In genomic region chr2:61967724-61968123, GRCm38 (mm10) we compare ENCODE assay signal across 10 mouse cellular contexts.
DNase-seq lines count a peak whose midpoint lies in the region; ATAC-seq and TF ChIP-seq lines count a peak whose summit lies in the region.
"Had no signal": no experiment of that assay in that cellular context is flagged by ENCODE, and none has a peak within 500 bp of the region (broad histone marks: within the 10 kb centered on the region; RNA-seq: fewer than 3 reads in every experiment).

No protein-coding gene starts in this region.

- no peaks in the 10 kb centered on the region for H3K79me2 ChIP-seq in liver, adult 2 months (ENCODE audit: control insufficient read depth, insufficient read depth, low read length)

- H3K27ac ChIP-seq in liver, adult 2 months (replicated peaks; ENCODE audit: insufficient read depth, low read depth, low read length) = no peak overlapping the region
- H3K27ac ChIP-seq in liver, embryonic 12.5 days = no peak overlapping the region
- H3K27ac ChIP-seq: heart, embryonic 13.5 days had no signal

- no peak for TF ChIP-seq POLR2A in liver, adult 2 months (IDR thresholded peaks at IDR 0.05; ENCODE audit: extremely low read depth, insufficient read depth, low read length)

- no peaks in the 10 kb centered on the region for H3K9me3 ChIP-seq in liver, embryonic 12.5 days (replicated peaks)
- H3K9me3 ChIP-seq: heart, embryonic 13.5 days had no signal

- no peak overlapping the region for H3K4me2 ChIP-seq in liver, embryonic 12.5 days
- H3K4me2 ChIP-seq: heart, embryonic 13.5 days had no signal

- H3K9ac ChIP-seq in liver, adult 2 months (ENCODE audit: low read depth, low read length) = no peak overlapping the region
- no peak overlapping the region for H3K9ac ChIP-seq in liver, embryonic 12.5 days
- H3K9ac ChIP-seq: heart, embryonic 13.5 days had no signal

- peak; percentile 16; the same call in 1 of the 2 replicates for TF ChIP-seq CTCF in liver, adult 2 months (IDR thresholded peaks at IDR 0.05; ENCODE audit: low read depth, low read length)

- H3K27me3 ChIP-seq in liver, adult 2 months (ENCODE audit: control insufficient read depth, insufficient read depth, low read length) = no peaks in the 10 kb centered on the region
- no peaks in the 10 kb centered on the region for H3K27me3 ChIP-seq in liver, embryonic 12.5 days (replicated peaks)
- H3K27me3 ChIP-seq: heart, embryonic 13.5 days had no signal

- no peak overlapping the region for H3K4me3 ChIP-seq in liver, adult 2 months (ENCODE audit: insufficient read depth, low read depth, low read length)
- H3K4me3 ChIP-seq in liver, embryonic 12.5 days = no peak overlapping the region
- H3K4me3 ChIP-seq: heart, embryonic 13.5 days had no signal

- ATAC-seq in liver, embryonic 12.5 days = no peak

- no peaks in the 10 kb centered on the region for H3K36me3 ChIP-seq in liver, adult 2 months (ENCODE audit: control insufficient read depth, insufficient read depth, low read length)
- no peaks in the 10 kb centered on the region for H3K36me3 ChIP-seq in liver, embryonic 12.5 days
- H3K36me3 ChIP-seq: heart, embryonic 13.5 days had no signal

- 11% methylated on average over 2 of the region's 2 CpGs for WGBS in liver, adult 2 months
- 18% methylated on average over 2 of the region's 2 CpGs for WGBS in liver, embryonic 12.5 days (ENCODE audit: insufficient replicate concordance)

- peak; percentile 62 for DNase-seq in embryo, embryonic 10.5 days (ENCODE audit: low spot score)
- DNase-seq in embryo, embryonic 10 days (ENCODE audit: low spot score) = no peak
- peak; percentile 5 for DNase-seq in liver, adult 2 months (ENCODE audit: extremely low read depth, low read depth, low spot score)
- peak; percentile 15 for DNase-seq in fibroblast of lung, adult 2 months (ENCODE audit: low read depth)
- DNase-seq in naive thymus-derived CD4-positive, alpha-beta T cell, adult 2 months (ENCODE audit: low read depth) = peak; percentile 3
- no peak for DNase-seq in thymus, adult 18-20 months
- no peak for DNase-seq in right cerebral cortex, postnatal 4 days
- DNase-seq: cerebellum, adult 9-11 months had no signal

- no peaks in the 10 kb centered on the region for H3K4me1 ChIP-seq in liver, adult 2 months (ENCODE audit: control insufficient read depth, insufficient read depth, low read length)
- H3K4me1 ChIP-seq in liver, embryonic 12.5 days = no peaks in the 10 kb centered on the region
- H3K4me1 ChIP-seq: heart, embryonic 13.5 days had no signal

Comparison
In these comparisons a context has a peak if more than half of its experiments do, and no peak if none do; other contexts are left out.
1. DNase-seq: peak in embryo, embryonic 10.5 days (single experiment), liver, adult 2 months (single experiment), fibroblast of lung, adult 2 months (single experiment) and naive thymus-derived CD4-positive, alpha-beta T cell, adult 2 months (single experiment); none in embryo, embryonic 10 days (single experiment), thymus, adult 18-20 months (0 of 2) and right cerebral cortex, postnatal 4 days (single experiment).